Mouse (Mus musculus): Measurements from ENCODE around the gene B3galt1. TPM values are rescaled to one million over a fixed set of nuclear protein-coding genes. Genes with fewer than 3 reads are reported as not detected.

Gene B3galt1
- polyA plus RNA-seq, 1 experiment, result not detected

DNA sequence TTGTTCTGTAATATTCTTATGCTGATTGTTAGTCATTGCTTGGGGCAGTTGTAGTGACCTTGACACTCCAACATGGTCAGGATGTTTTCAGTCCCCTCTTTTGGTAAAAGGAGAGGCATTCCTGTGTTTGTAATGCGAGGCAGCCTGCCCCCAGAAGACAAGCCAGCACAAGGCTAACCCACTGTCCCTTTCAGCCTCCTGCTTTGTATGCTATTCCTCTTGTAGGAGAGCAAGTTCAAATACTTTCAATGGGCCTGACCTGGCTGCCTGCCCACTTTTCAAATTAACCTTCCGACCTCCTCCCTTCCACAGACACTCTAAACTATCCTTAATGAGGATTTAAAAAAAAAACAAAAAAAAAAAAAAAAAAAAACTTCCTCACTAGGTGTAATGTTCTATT lies 11.0 kb downstream of the B3galt1 start:
- no peak overlapping the region for H3K4me3 ChIP-seq (replicated peaks)
- H3K4me1 ChIP-seq, result no peaks in the 10 kb centered on the region
- TF ChIP-seq FLI1 (IDR thresholded peaks at IDR 0.05; ENCODE audit: low read length), result no peak
- no peak for TF ChIP-seq GATA1 (IDR thresholded peaks at IDR 0.05; ENCODE audit: borderline replicate concordance, low read length)
- no peaks in the 10 kb centered on the region for H3K9me3 ChIP-seq
- H3K27me3 ChIP-seq (replicated peaks), result no peaks in the 10 kb centered on the region
- no peaks in the 10 kb centered on the region for H3K36me3 ChIP-seq (replicated peaks; ENCODE audit: low read length)

DNA sequence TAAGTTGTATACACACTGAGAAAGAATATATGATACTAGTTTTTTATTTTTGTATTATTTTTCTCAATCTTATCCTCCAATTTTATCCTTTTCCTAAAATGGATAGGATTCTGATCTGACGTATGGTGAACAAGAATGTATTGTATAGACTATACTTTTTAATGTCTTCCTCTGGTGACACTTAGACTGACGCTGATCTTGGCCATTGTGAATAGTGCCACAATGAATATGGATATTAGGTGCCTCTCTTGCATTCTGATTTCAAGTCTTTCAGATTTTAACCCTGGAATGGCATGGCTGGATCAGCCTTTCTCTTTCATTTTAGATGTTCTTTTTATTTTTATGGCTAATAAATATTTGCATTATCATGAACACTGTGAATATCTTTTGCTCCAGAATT lies 17.4 kb downstream of the B3galt1 start:
- no peaks in the 10 kb centered on the region for H3K4me1 ChIP-seq
- H3K4me3 ChIP-seq (replicated peaks), result no peak overlapping the region
- H3K9me3 ChIP-seq, result no peaks in the 10 kb centered on the region
- H3K27me3 ChIP-seq (replicated peaks), result no peaks in the 10 kb centered on the region
- TF ChIP-seq FLI1 (IDR thresholded peaks at IDR 0.05; ENCODE audit: low read length) (no peak), GATA1 (IDR thresholded peaks at IDR 0.05; ENCODE audit: borderline replicate concordance, low read length) (no peak)
- H3K36me3 ChIP-seq (replicated peaks; ENCODE audit: low read length), result no peaks in the 10 kb centered on the region

DNA sequence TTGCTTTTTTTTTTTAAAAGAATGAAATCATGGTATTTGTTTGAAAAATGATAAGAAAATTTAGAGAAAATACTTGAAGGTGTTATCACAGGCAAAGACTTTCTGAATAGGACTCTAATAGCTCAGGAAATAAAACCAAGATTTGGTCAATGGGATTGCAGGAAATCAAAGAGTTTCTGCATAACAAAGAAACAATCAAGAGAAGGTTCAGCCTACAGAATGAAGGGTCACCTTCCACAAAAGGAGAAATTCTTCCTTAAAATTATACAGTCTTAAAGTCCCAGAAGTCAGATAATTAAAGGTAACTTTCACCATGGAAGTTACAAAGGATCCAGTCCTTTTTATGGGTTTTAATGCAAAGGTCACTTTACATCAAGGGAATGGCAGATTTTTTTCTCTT lies 24.7 kb downstream of the B3galt1 start:
- Histone ChIP-seq H3K36me3 (replicated peaks; ENCODE audit: low read length) (no peaks in the 10 kb centered on the region), H3K4me1 (no peaks in the 10 kb centered on the region), H3K27me3 (replicated peaks) (no peaks in the 10 kb centered on the region), H3K4me3 (replicated peaks) (no peak overlapping the region), H3K9me3 (no peaks in the 10 kb centered on the region)
- TF ChIP-seq FLI1 (IDR thresholded peaks at IDR 0.05; ENCODE audit: low read length) (no peak), GATA1 (IDR thresholded peaks at IDR 0.05; ENCODE audit: borderline replicate concordance, low read length) (no peak)

DNA sequence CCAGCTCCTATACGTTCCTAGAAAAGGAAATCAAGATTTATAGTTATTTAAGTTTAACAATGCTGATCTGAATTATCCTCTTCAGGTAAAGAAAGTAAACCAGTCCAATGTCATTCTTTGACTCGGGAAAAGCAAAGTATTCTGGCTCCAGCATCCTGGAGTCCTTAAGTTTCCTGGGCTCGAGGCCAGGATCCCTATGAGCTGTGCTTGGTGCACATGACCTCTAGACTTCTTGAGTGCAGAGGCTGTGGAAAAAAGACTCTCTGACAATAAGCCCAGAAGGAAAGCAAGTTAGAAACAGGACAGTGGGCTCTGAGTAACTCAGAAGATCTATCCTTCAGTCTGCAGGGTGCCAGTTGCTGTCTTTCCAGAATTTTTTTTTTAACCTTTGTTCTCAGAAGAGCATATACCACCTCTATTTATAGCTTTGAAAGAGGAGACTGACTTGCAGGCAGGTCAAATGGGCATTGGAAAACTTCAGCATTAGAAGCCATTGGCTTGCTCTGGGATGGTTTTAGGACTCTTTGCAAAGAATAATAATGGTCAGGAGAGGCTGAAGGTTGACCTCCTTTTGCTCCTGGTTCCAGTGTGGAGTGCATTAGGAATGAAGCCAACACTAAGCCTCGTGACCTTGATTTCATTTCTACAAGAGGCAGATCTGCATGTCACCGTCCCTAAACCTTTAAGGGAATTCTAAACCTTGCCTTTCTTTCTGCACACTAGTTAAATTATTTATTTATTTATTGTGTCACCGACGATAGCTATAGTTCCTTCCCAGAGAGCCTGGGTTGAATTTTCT lies 26.4 kb downstream of the B3galt1 start:
- no peaks in the 10 kb centered on the region for H3K9me3 ChIP-seq
- H3K4me3 ChIP-seq (replicated peaks), result no peak overlapping the region
- no peak for TF ChIP-seq GATA1 (IDR thresholded peaks at IDR 0.05; ENCODE audit: borderline replicate concordance, low read length)
- TF ChIP-seq FLI1 (IDR thresholded peaks at IDR 0.05; ENCODE audit: low read length), result no peak
- H3K36me3 ChIP-seq (replicated peaks; ENCODE audit: low read length), result no peaks in the 10 kb centered on the region
- H3K27me3 ChIP-seq (replicated peaks), result no peaks in the 10 kb centered on the region
- no peaks in the 10 kb centered on the region for H3K4me1 ChIP-seq

GRCm38 (mm10) chr2:67622902-67623301 lies 57.2 kb downstream of the B3galt1 start:
- Histone ChIP-seq H3K9me3 (no peaks in the 10 kb centered on the region), H3K36me3 (replicated peaks; ENCODE audit: low read length) (no peaks in the 10 kb centered on the region), H3K4me1 (no peaks in the 10 kb centered on the region), H3K27me3 (replicated peaks) (no peaks in the 10 kb centered on the region), H3K4me3 (replicated peaks) (no peak overlapping the region)
- TF ChIP-seq FLI1 (IDR thresholded peaks at IDR 0.05; ENCODE audit: low read length), result no peak
- TF ChIP-seq GATA1 (IDR thresholded peaks at IDR 0.05; ENCODE audit: borderline replicate concordance, low read length), result no peak

GRCm38 (mm10) chr2:67627667-67628066 lies 62.0 kb downstream of the B3galt1 start:
- Histone ChIP-seq H3K4me3 (replicated peaks) (no peak overlapping the region), H3K9me3 (no peaks in the 10 kb centered on the region), H3K4me1 (peaks cover 7% of the 10 kb centered on the region), H3K36me3 (replicated peaks; ENCODE audit: low read length) (no peaks in the 10 kb centered on the region), H3K27me3 (replicated peaks) (no peaks in the 10 kb centered on the region)
- TF ChIP-seq FLI1 (IDR thresholded peaks at IDR 0.05; ENCODE audit: low read length), result no peak
- no peak for TF ChIP-seq GATA1 (IDR thresholded peaks at IDR 0.05; ENCODE audit: borderline replicate concordance, low read length)

DNA sequence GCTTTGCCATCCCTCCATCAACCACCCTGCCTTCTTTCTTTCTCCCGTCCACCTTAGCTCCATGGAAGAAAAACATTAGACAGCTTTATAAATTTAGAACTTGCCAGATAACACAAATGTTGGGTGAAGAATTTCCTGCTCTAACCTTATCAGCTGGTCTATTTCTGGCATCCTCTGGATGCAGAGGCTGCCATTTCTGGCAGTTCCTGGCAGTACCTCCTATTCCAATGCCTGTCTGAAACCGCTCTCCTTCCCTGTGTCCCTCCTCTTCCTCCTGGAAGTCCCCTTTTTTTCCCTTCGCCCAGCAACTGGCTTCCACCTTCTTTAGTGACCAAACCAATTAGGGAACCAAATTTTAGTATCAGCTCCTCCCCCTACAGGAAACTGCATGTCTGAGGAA lies 62.6 kb downstream of the B3galt1 start:
- Histone ChIP-seq H3K9me3 (no peaks in the 10 kb centered on the region), H3K27me3 (replicated peaks) (no peaks in the 10 kb centered on the region), H3K4me3 (replicated peaks) (no peak overlapping the region), H3K4me1 (peaks cover 7% of the 10 kb centered on the region), H3K36me3 (replicated peaks; ENCODE audit: low read length) (no peaks in the 10 kb centered on the region)
- no peak for TF ChIP-seq FLI1 (IDR thresholded peaks at IDR 0.05; ENCODE audit: low read length)
- no peak for TF ChIP-seq GATA1 (IDR thresholded peaks at IDR 0.05; ENCODE audit: borderline replicate concordance, low read length)

DNA sequence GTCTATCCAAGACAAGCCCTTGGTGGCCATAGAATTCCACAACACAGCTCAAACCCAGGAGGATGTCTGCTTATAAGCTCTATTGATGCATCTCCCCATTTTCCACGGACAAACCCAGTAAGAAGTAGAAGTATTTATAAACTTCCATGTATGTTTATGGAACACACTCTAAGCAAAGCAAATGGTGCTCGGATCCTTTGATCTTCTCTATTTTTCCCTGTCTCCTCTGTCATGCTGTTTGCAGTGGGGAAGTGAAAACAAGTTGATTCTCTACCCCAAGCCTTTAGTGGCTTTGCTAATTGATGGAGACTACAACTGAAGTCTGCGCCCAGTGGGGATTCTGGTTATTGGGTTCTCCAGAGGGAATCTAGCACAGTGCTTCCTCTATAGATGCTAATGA lies 89.2 kb downstream of the B3galt1 start:
- no peaks in the 10 kb centered on the region for H3K36me3 ChIP-seq (replicated peaks; ENCODE audit: low read length)
- TF ChIP-seq FLI1 (IDR thresholded peaks at IDR 0.05; ENCODE audit: low read length), result no peak
- no peak for TF ChIP-seq GATA1 (IDR thresholded peaks at IDR 0.05; ENCODE audit: borderline replicate concordance, low read length)
- H3K4me1 ChIP-seq, result no peaks in the 10 kb centered on the region
- no peaks in the 10 kb centered on the region for H3K9me3 ChIP-seq
- H3K27me3 ChIP-seq (replicated peaks), result no peaks in the 10 kb centered on the region
- H3K4me3 ChIP-seq (replicated peaks), result no peak overlapping the region

DNA sequence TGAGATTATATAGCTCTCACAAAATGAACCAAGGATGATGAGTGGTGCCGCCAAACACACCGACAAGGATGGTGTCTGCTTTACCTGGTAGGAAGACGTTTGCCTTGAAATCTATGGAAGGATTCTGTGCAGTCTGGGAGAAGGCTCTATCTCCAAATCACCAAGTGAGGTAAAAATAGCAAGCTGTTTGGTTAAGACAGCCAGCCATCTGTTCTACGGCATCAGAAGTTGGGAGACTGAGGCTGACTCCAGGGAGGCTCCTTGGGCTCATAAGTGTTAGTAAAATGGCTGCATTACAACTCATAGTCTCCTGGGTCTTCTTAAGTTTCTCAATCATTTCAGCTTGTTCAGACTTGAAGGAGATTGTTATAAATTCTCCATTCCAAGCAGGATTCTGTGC lies 91.7 kb downstream of the B3galt1 start:
- Histone ChIP-seq H3K36me3 (replicated peaks; ENCODE audit: low read length) (no peaks in the 10 kb centered on the region), H3K27me3 (replicated peaks) (no peaks in the 10 kb centered on the region), H3K9me3 (no peaks in the 10 kb centered on the region), H3K4me1 (no peaks in the 10 kb centered on the region), H3K4me3 (replicated peaks) (no peak overlapping the region)
- no peak for TF ChIP-seq GATA1 (IDR thresholded peaks at IDR 0.05; ENCODE audit: borderline replicate concordance, low read length)
- TF ChIP-seq FLI1 (IDR thresholded peaks at IDR 0.05; ENCODE audit: low read length), result no peak

DNA sequence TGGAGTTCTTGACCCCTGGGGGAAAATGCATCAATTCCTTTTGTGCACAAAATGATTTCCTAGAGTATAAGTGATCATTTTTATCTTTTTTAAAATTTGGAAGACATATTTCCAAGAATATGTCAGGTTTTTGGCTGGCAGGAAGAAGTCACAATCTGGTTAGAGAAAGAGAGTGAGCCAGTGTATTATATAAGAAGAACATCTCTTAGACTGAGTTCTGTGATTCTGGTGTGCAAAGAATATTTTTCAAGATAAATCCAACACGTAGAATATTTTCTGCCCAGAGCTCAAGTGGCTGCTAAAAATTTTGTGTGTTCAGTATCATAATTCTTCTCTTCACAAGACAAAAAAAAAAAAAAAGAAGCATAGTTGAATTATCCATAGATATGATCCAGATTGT lies 92.4 kb downstream of the B3galt1 start:
- H3K9me3 ChIP-seq, result no peaks in the 10 kb centered on the region

More for the DNA sequence above, 92.4 kb downstream of the B3galt1 start:
- TF ChIP-seq GATA1 (IDR thresholded peaks at IDR 0.05; ENCODE audit: borderline replicate concordance, low read length), result no peak
- TF ChIP-seq FLI1 (IDR thresholded peaks at IDR 0.05; ENCODE audit: low read length), result no peak
- no peaks in the 10 kb centered on the region for H3K36me3 ChIP-seq (replicated peaks; ENCODE audit: low read length)
- no peaks in the 10 kb centered on the region for H3K4me1 ChIP-seq
- H3K27me3 ChIP-seq (replicated peaks), result no peaks in the 10 kb centered on the region
- no peak overlapping the region for H3K4me3 ChIP-seq (replicated peaks)
